Mouse (Mus musculus) testis, adult 2 months (tissue): ENCODE data around the gene Rab11fip5. TPM values are rescaled to one million over a fixed set of nuclear protein-coding genes. Genes with fewer than 3 reads are reported as not detected.

Source experiments
- H3K27ac ChIP-seq: fragments of 200-500 bp; 2 replicates; pipeline ENCODE4 v1.5.1; 2012; ENCODE audit warnings: low read depth, low read length; ENCODE audit not compliant: control insufficient read depth, insufficient read depth
- H3K27me3 ChIP-seq: fragments of 200-500 bp; 2 replicates; pipeline ENCODE4 v1.6.1; 2012; ENCODE audit warnings: mild to moderate bottlenecking, low read length, moderate library complexity; ENCODE audit not compliant: control insufficient read depth, insufficient read depth
- H3K36me3 ChIP-seq: fragments of 200-500 bp; 2 replicates; pipeline ENCODE4 v1.6.1; 2012; ENCODE audit warnings: mild to moderate bottlenecking, low read length; ENCODE audit not compliant: control insufficient read depth, insufficient read depth
- H3K4me1 ChIP-seq: fragments of 200-500 bp; 2 replicates; pipeline ENCODE4 v1.6.1; 2012; ENCODE audit warnings: low read length; ENCODE audit not compliant: control insufficient read depth, insufficient read depth
- H3K4me3 ChIP-seq: fragments of 200-500 bp; 2 replicates; pipeline ENCODE4 v1.5.1; 2012; ENCODE audit warnings: low read depth, mild to moderate bottlenecking, low read length, moderate library complexity, mixed read lengths; ENCODE audit not compliant: control insufficient read depth
- CTCF ChIP-seq: fragments of 200-500 bp; IDR thresholded peaks from 2 replicates; pipeline ENCODE4 v1.5.1; 2012; ENCODE audit warnings: low read depth, mild to moderate bottlenecking, inconsistent platforms, low read length, moderate library complexity; ENCODE audit not compliant: control insufficient read depth, insufficient read depth, insufficient replicate concordance
- POLR2A ChIP-seq: fragments of 200-500 bp; IDR thresholded peaks from 2 replicates; pipeline ENCODE4 v1.6.1; 2012; ENCODE audit warnings: low read depth, mild to moderate bottlenecking, inconsistent platforms, low read length, moderate library complexity; ENCODE audit not compliant: control insufficient read depth
- polyA plus RNA-seq: library from polyadenylated mRNA; depleted of rRNA; stranded (reverse); fragments of >200 nt; gene quantifications from 2 replicates; pipeline ENCODE4 v1.2.3, GENCODE M21; 2012

Gene Rab11fip5
- polyA plus RNA-seq, 1 experiment = 160 TPM

DNA sequence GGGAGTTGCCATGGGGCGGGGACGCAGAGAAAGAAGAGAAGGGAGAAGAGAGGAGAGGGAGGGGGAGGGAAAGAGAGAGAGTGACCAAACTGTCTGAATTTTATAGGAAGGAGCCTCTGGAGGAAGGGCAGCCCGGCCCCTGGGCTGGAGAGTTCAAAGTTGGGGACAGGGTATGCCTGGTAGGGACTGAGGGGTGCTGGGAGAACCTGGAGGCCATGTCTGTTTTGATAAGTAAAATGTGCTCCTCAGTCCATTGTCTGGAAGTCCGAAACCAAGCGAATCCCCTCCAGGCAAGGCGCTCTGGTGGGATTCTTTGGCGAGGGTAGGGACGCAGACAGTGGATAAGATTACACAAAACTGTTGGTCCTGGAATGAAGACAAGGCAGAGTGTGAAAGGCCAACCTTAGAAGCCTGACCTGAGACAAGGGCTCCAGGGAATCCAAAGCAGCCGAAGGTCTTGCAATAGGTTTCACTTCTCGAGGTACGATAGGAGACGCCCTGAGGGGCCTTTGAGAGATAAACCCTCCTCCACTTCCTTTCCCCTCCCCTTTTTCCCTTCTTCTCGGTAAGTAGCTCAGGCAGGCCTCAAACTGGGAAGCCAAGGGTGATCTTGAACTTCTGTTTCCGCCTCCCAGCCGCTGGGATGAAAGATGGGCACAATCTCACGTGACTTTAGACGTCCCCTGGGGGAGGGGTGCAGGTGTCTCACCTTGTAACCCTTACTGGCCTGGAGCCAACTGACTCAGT lies 6.6 kb upstream of the Rab11fip5 start:
- Histone ChIP-seq H3K36me3 (no peaks in the 10 kb centered on the region), H3K27me3 (no peaks in the 10 kb centered on the region), H3K27ac (no peak overlapping the region), H3K4me3 (no peak overlapping the region), H3K4me1 (peaks cover 12% of the 10 kb centered on the region)
- TF ChIP-seq POLR2A = no peak

DNA sequence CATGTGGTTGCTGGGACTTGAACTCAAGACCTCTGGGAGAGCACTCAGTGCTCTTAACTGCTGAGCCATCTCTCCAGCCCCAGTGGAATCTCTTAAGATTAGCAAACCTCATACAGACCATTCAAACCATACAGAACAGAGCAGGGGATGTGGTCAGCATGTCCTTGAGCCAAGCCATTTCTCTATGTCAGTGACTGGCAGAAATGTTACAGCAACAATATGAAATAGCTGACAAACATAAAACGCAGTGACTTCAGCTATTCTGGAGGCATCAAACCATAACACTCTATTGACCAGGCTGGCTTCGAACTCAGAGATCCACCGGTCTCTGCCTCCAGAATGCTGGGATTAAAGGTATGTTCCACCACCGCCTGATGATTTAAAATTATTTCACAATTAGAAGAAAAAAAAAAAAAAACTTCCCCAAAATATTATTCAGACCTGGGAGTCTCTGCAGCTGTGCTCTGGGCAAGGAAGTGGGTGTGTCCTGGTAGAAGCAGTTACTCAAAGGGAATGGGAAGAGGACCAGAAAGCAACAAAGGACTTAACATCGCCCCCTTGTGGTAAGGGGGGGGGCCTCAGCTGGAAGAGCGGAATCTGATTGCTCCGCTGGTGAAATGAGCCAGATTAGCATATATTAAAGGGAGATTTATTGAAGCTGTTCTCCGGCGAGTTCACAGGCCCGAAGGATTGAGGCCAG lies 5.9 kb upstream of the Rab11fip5 start:
- Histone ChIP-seq H3K27ac (no peak overlapping the region), H3K4me1 (peaks cover 12% of the 10 kb centered on the region), H3K36me3 (no peaks in the 10 kb centered on the region), H3K27me3 (no peaks in the 10 kb centered on the region), H3K4me3 (no peak overlapping the region)
- TF ChIP-seq CTCF (peak; percentile 70), POLR2A (no peak)

DNA sequence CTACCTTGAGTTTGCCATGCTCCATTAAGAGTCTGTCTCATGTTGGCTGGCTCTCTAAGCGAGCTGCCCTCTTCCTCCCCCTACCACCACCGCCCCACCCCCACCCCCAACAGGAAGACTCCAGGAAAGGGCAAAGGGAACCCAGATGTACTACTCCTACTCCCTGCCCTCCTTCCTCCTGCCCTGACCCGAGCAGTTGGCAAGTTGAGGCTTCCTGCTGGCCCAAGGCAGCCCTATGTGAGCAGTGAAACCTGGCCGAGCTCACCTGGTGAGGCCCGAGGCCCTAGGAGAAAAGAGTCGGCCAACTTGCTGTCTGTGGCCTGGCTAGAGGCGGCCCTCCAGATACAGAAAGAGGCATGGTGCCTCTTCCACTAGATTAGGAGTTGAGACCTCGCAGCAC lies 4.2 kb upstream of the Rab11fip5 start:
- Histone ChIP-seq H3K27me3 (no peaks in the 10 kb centered on the region), H3K4me1 (peaks cover 15% of the 10 kb centered on the region), H3K27ac (no peak overlapping the region), H3K36me3 (no peaks in the 10 kb centered on the region), H3K4me3 (no peak overlapping the region)
- TF ChIP-seq POLR2A (no peak), CTCF (no peak)

DNA sequence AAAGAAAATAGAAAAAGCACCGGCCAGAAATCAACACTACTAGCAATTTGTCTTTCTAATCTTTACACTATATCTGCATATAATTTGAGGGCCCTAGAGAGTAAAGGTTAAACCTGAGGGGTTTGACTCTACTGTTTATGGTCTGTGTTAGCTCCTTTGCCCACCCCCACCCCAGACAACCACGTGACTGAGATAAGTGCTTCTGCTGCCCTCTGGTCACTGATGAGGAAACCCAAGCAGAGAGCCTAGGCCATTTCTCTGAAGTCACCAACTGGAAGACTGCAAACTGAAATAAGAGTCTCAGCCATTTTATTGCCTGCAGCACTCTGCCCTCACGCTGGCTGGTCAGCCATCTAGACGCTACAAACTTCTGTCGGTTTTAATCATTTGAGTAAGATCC lies 3.4 kb upstream of the Rab11fip5 start:
- no peak overlapping the region for H3K4me3 ChIP-seq
- H3K4me1 ChIP-seq = peaks cover 15% of the 10 kb centered on the region
- H3K27ac ChIP-seq = no peak overlapping the region
- H3K36me3 ChIP-seq = no peaks in the 10 kb centered on the region
- no peaks in the 10 kb centered on the region for H3K27me3 ChIP-seq
- TF ChIP-seq CTCF = no peak
- TF ChIP-seq POLR2A = no peak

DNA sequence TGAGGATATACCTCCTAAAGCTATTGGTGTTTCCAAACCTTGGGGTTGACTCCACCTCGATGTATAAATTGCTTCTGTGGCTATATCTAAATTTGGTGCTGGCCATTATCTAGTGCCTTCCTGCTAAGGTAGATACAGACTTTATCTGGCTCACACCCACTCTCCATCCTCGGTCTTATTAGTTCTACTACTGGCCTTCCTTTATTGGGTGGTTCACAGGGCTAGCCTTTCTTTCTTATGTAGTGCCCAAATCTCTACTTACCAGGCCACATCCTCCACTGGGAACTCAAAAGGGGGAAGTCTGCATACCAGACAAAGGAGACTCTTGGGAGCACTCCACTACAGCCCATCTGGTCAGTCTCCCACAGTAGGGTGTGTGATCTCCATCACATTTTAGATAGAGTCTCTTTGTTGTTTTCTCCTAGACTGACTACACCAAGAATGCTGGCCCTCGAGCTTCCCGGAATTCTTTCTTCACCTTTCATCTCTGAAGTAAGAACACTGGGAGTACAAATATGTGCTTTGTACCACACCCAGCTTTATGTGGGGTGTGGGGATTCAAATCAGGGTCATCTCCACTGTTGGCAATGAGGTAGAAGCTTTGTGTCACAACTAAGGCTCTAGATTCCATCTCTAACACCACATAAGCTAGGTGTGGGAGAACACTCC lies 2.8 kb upstream of the Rab11fip5 start:
- Histone ChIP-seq H3K27me3 (no peaks in the 10 kb centered on the region), H3K36me3 (no peaks in the 10 kb centered on the region), H3K27ac (no peak overlapping the region), H3K4me1 (peaks cover 21% of the 10 kb centered on the region), H3K4me3 (no peak overlapping the region)
- TF ChIP-seq POLR2A (no peak), CTCF (no peak)

DNA sequence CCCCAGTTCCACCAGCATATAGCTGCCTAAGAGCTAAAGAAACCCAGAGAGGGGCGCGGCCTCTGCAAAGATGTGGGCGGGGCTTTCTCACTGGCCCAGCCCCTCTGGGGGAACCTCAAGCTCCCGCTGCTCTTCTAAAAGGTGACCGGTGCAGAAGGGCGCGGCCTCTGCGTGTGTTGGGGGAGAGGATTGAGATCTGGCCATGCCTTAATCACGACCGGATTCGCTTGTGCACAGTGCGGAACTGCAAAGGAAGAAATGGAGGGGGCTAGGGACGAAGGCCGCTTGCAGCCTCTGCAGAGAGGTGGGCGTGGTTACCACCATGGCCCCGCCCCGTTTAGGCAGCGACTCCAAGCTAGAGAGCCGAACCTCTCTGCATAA lies 290 bp upstream of the Rab11fip5 start:
- H3K27ac ChIP-seq = peak overlapping the region; percentile 44; the same call in 1 of the 2 replicates
- H3K36me3 ChIP-seq = no peaks in the 10 kb centered on the region
- TF ChIP-seq CTCF (0 out of 2 replicates have a peak, but pooled peaks have one; percentile 5), POLR2A (no peak; the same call in 1 of the 2 replicates)
- H3K27me3 ChIP-seq = no peaks in the 10 kb centered on the region
- peaks cover 21% of the 10 kb centered on the region for H3K4me1 ChIP-seq
- peak overlapping the region; percentile 90 for H3K4me3 ChIP-seq
